Mouse (Mus musculus): ENCODE results near the gene Fcho1.

Gene Fcho1

GRCm38 (mm10) chr8:71658515-71659049 is 66.9 kb downstream of the Fcho1 start:
- no peak for DNase-seq
